Mouse (Mus musculus) CH12.LX (cell line): ENCODE results near the gene C1ql1. TPM values are rescaled to one million over a fixed set of nuclear protein-coding genes. Genes with fewer than 3 reads are reported as not detected.

Source experiments
- DNase-seq: peaks from one replicate; pipeline ENCODE4 v3.0.0-alpha.2; 2013; ENCODE audit errors: extremely low read depth
- H3K27ac ChIP-seq: 2 replicates; pipeline ENCODE4 v1.5.1; 2012; ENCODE audit warnings: low read depth, mild to moderate bottlenecking, control low read depth, moderate library complexity; ENCODE audit not compliant: insufficient read depth
- H3K27me3 ChIP-seq: replicated peaks from 2 replicates; pipeline ENCODE3; 2012; ENCODE audit warnings: inconsistent platforms
- H3K36me3 ChIP-seq, 2 experiments: replicated peaks in 1 of 2; 2 replicates each; pipeline versions ENCODE3 to v1.6.1; 2012; ENCODE audit warnings: inconsistent platforms in 1 of 2, low read length in 1 of 2, mild to moderate bottlenecking in 1 of 2, mixed read lengths in 1 of 2, moderate library complexity in 1 of 2; ENCODE audit not compliant: control insufficient read depth in 1 of 2, insufficient read depth in 1 of 2
- H3K4me1 ChIP-seq, 2 experiments: 2 replicates each; pipeline ENCODE4 v1.6.1; 2012; ENCODE audit warnings: inconsistent platforms in 1 of 2, moderate library complexity in 1 of 2; ENCODE audit not compliant: insufficient read depth in 2 of 2, control insufficient read depth in 1 of 2
- H3K4me2 ChIP-seq: 2 replicates; pipeline ENCODE4 v1.6.1; 2012; ENCODE audit warnings: low read depth, mild to moderate bottlenecking, control low read depth; ENCODE audit not compliant: poor library complexity, insufficient read depth, severe bottlenecking
- H3K4me3 ChIP-seq, 3 experiments: fragments of 150-350 bp in 1 of 3; sonication (generic) in 1 of 3; replicated peaks in 1 of 3; 2 replicates each; pipeline versions ENCODE3 to v1.5.1; 2011 to 2012; ENCODE audit warnings: low read depth in 2 of 3, low read length in 2 of 3, mild to moderate bottlenecking in 2 of 3, moderate library complexity in 2 of 3, control low read depth in 1 of 3, improper control_type of control experiment in 1 of 3, inconsistent platforms in 1 of 3, mixed read lengths in 1 of 3; ENCODE audit not compliant: poor library complexity in 1 of 3
- H3K79me2 ChIP-seq: replicated peaks from 2 replicates; pipeline ENCODE4 v1.6.1; 2012; ENCODE audit warnings: mild to moderate bottlenecking, moderate library complexity; ENCODE audit not compliant: control insufficient read depth, poor library complexity, insufficient read depth, severe bottlenecking; ENCODE audit errors: extremely low read depth
- H3K9ac ChIP-seq: 2 replicates; pipeline ENCODE4 v1.6.1; 2012; ENCODE audit warnings: low read depth, mild to moderate bottlenecking, control low read depth, moderate library complexity; ENCODE audit not compliant: insufficient read depth
- H3K9me3 ChIP-seq: replicated peaks from 2 replicates; pipeline ENCODE3; 2012; ENCODE audit warnings: low read length, inconsistent platforms, mixed read lengths
- CTCF ChIP-seq, 2 experiments: IDR thresholded peaks in 1 of 2; conservative IDR thresholded peaks in 1 of 2; 2 replicates each; pipeline ENCODE4 v1.5.1; 2011 to 2012; ENCODE audit warnings: low read depth in 2 of 2, low read length in 2 of 2, improper control_type of control experiment in 1 of 2, inconsistent platforms in 1 of 2, mild to moderate bottlenecking in 1 of 2, moderate library complexity in 1 of 2
- ELF1 ChIP-seq: IDR thresholded peaks from 2 replicates; pipeline ENCODE4 v1.6.1; 2014; ENCODE audit warnings: low read depth, mild to moderate bottlenecking, inconsistent platforms, low read length, improper control_type of control experiment
- ETS1 ChIP-seq: conservative IDR thresholded peaks from 2 replicates; pipeline ENCODE4 v1.6.1; 2012; ENCODE audit warnings: low read depth, mild to moderate bottlenecking, inconsistent platforms, low read length, improper control_type of control experiment, moderate library complexity
- HCFC1 ChIP-seq: IDR thresholded peaks from 2 replicates; pipeline ENCODE4 v1.6.1; 2012; ENCODE audit warnings: low read depth, mild to moderate bottlenecking, inconsistent platforms, low read length, improper control_type of control experiment
- IRF4 ChIP-seq: IDR thresholded peaks from 2 replicates; pipeline ENCODE4 v1.6.1; 2014; ENCODE audit warnings: low read depth, mild to moderate bottlenecking, inconsistent platforms, low read length, improper control_type of control experiment
- MAFK ChIP-seq: IDR thresholded peaks from 2 replicates; pipeline ENCODE4 v1.6.1; 2011; ENCODE audit warnings: low read length, improper control_type of control experiment; ENCODE audit not compliant: insufficient replicate concordance
- MEF2A ChIP-seq: IDR thresholded peaks from 2 replicates; pipeline ENCODE4 v1.6.1; 2014; ENCODE audit warnings: low read depth, mild to moderate bottlenecking, inconsistent platforms, low read length, improper control_type of control experiment, borderline replicate concordance
- MXI1 ChIP-seq: IDR thresholded peaks from 2 replicates; pipeline ENCODE4 v1.6.1; 2011; ENCODE audit warnings: mild to moderate bottlenecking, low read depth, low read length, improper control_type of control experiment
- PAX5 ChIP-seq: IDR thresholded peaks from 2 replicates; pipeline ENCODE4 v1.6.1; 2012; ENCODE audit warnings: low read length, inconsistent platforms, mixed read lengths
- RAD21 ChIP-seq: IDR thresholded peaks from 2 replicates; pipeline ENCODE4 v1.6.1; 2011; ENCODE audit warnings: low read depth, mild to moderate bottlenecking, low read length, improper control_type of control experiment, moderate library complexity
- TBP ChIP-seq: conservative IDR thresholded peaks from 2 replicates; pipeline ENCODE4 v1.6.1; 2011; ENCODE audit warnings: low read depth, low read length, improper control_type of control experiment
- UBTF ChIP-seq: IDR thresholded peaks from 2 replicates; pipeline ENCODE4 v1.6.1; 2012; ENCODE audit warnings: low read depth, mild to moderate bottlenecking, inconsistent platforms, low read length, improper control_type of control experiment, moderate library complexity
- USF2 ChIP-seq: conservative IDR thresholded peaks from 2 replicates; pipeline ENCODE4 v1.6.1; 2011; ENCODE audit warnings: low read depth, low read length, improper control_type of control experiment
- ZC3H11A ChIP-seq: IDR thresholded peaks from 2 replicates; pipeline ENCODE4 v1.6.1; 2012; ENCODE audit warnings: low read depth, mild to moderate bottlenecking, inconsistent platforms, low read length, improper control_type of control experiment
- ZKSCAN1 ChIP-seq: IDR thresholded peaks from 2 replicates; pipeline ENCODE4 v1.6.1; 2012; ENCODE audit warnings: low read depth, inconsistent platforms, low read length, improper control_type of control experiment, borderline replicate concordance
- ZMIZ1 ChIP-seq: IDR thresholded peaks from 2 replicates; pipeline ENCODE4 v1.6.1; 2012; ENCODE audit warnings: low read depth, mild to moderate bottlenecking, inconsistent platforms, low read length, improper control_type of control experiment
- dilution Hi-C: fragments of 300-500 bp; cut with MboI; formaldehyde crosslinking; loops from 2 replicates; pipeline ENCODE4 v1.14.3; 2020; ENCODE audit warnings: low sequenced_read_pairs; ENCODE audit not compliant: extremely low pct_unique_long_range_greater_than_20kb, extremely low pct_ligation_motif_present
- in situ Hi-C: fragments of 300-500 bp; cut with MboI; formaldehyde crosslinking; loops from 3 replicates; pipeline ENCODE4 v1.14.3; 2019; ENCODE audit warnings: low sequenced_read_pairs, low pct_ligation_motif_present, low pct_unique_long_range_greater_than_20kb, mixed read lengths
- polyA plus RNA-seq: library from polyadenylated mRNA; unstranded; fragments of >175 nt; gene quantifications from 2 replicates; pipeline ENCODE4 v1.2.1, GENCODE M21; 2012; ENCODE audit warnings: low read depth; ENCODE audit not compliant: insufficient read length
- total RNA-seq, 2 experiments: library from RNA; depleted of rRNA; stranded (reverse); fragments of 300-350 nt in 1 of 2; fragments of >200 nt in 1 of 2; gene quantifications; 2 replicates each; pipeline ENCODE4 v1.2.3; 2012 to 2014

The C1ql1 gene
- total and polyA plus RNA-seq, 3 experiments = not detected

DNA sequence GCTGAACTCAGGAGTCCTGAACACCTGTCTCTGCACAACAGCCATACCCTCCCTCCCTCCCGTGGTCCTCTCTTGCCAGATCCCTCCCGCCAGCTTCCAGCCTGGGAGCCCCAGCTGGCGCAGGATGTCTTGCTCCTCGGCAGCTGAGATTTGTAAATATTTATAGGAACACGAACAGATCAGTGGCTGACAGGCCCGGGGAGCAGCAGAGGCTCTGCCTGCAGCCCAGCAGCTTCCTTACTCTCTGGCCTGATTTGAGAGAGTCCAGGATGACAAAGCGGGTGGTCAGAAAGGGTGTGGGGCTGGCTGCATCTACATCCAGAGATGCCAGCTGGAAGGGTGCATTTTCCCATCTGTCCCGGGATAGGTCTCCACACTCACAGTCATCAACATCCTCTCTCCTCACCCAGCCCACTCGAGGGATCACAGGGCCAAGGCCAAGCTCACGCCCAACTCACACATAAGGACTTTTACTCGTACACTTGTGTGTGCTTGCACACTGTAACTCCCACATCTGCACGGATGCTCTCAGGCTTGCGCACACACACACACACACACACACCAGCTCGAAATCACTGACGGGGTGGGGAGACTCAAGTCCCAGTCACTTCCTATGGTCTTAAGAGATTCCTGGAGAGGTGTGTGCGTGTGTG is 10.6 kb upstream of the C1ql1 start:
- DNase-seq = no peak
- H3K9ac ChIP-seq = no peak overlapping the region
- no peak overlapping the region for H3K27ac ChIP-seq
- in situ Hi-C loops = no loop called here
- dilution Hi-C loops = no loop called here
- H3K27me3 ChIP-seq = peaks cover 85% of the 10 kb centered on the region
- no peaks in the 10 kb centered on the region for H3K9me3 ChIP-seq
- TF ChIP-seq UBTF (no peak), PAX5 (no peak), MXI1 (no peak), IRF4 (no peak), MAFK (no peak), MEF2A (no peak), ETS1 (no peak), ZMIZ1 (no peak), ZC3H11A (no peak), ZKSCAN1 (no peak)
- TF ChIP-seq, all 38 proteins: peak for 0
- Histone ChIP-seq H3K4me3 (no peak overlapping the region), H3K36me3 (no peaks in the 10 kb centered on the region), H3K4me1 (no peaks in the 10 kb centered on the region; a peak in 1 of 4 replicates), H3K79me2 (no peaks in the 10 kb centered on the region), H3K4me2 (no peak overlapping the region)

DNA sequence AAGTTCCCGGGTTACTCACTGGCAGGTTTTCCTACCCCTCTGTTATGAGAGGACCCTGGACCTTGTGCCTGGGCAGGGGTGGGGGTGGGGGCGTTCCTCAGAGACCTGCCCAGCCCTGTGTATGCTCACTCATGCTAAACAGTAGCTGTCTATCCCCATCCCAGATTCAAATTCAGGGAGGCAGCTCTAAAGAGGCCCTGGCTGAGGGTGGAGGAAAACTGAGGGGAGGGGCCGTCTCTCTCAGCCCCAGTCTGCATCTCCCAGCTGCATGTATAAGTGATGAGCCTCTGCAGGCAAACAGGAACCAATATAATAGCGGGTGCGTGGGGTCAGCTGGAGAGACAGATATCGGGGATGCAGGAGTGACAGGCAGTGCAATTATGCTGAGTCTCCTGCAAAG is 6.4 kb upstream of the C1ql1 start:
- Histone ChIP-seq H3K4me3 (no peak overlapping the region), H3K36me3 (no peaks in the 10 kb centered on the region), H3K9ac (no peak overlapping the region), H3K4me1 (peaks cover 2 to 7% of the 10 kb centered on the region in 2 experiments; a peak in 2 of 4 replicates), H3K9me3 (no peaks in the 10 kb centered on the region), H3K27me3 (peaks cover 94% of the 10 kb centered on the region), H3K27ac (no peak overlapping the region), H3K79me2 (no peaks in the 10 kb centered on the region), H3K4me2 (no peak overlapping the region)
- TF ChIP-seq MEF2A = no peak
- no peak for TF ChIP-seq USF2
- TF ChIP-seq TBP = no peak
- TF ChIP-seq ZC3H11A = no peak
- no peak for TF ChIP-seq MXI1
- no peak for TF ChIP-seq CTCF (conservative IDR thresholded peaks at IDR 0.05 in 1 of 2, IDR thresholded peaks at IDR 0.05 in 1 of 2; ENCODE audit: low read depth in 2 of 2, low read length in 2 of 2)
- no peak for TF ChIP-seq ZMIZ1
- TF ChIP-seq RAD21 = no peak
- TF ChIP-seq ELF1 = no peak
- TF ChIP-seq HCFC1 = no peak
- no peak for DNase-seq
- in situ Hi-C loops (no loop called here), dilution Hi-C loops (no loop called here)
